Mouse (Mus musculus) right cerebral cortex, postnatal 10 days (tissue): ENCODE data around the gene Itpkc.
A peak's percentile ranks its signal among the peaks of the same experiment; 100 is the strongest.

Experiments used
- DNase-seq, 2 experiments: peaks; one replicate each; pipeline ENCODE4 v3.0.0; 2021; ENCODE audit warnings: low spot score in 2 of 2

Gene Itpkc

GRCm38 (mm10) chr7:27237527-27237926 lies 9.1 kb upstream of the Itpkc start:
- no peak for DNase-seq

GRCm38 (mm10) chr7:27235726-27236125 lies 7.3 kb upstream of the Itpkc start:
- no peak for DNase-seq

- DNase-seq = no peak
These were observed 4.8 kb upstream of the Itpkc start for GRCm38 (mm10) chr7:27233300-27233699.

DNA sequence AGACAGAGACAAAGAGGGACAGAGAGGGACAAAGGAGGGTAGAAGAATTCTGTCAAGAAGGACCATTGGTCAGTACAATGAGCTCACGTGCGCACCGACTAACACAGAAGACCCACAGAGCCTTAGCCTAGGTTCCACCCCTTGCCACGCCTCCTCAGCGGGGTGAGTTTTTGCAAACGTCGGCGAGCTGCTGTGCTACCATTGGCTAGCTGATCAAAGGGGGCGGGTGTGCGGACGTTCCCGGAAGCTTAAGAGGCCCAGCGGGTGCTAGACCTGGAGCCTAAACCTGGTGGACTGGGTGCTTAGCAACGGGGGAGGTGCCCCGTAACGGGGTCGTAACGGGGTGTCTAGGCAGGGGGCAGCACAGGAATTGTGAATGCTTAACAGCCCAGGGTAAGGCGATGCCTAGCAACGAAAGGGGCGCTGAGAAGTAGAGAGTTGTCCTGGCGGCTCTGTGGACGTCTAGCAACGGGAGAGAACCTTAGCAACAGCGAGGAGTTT lies 4.4 kb upstream of the Itpkc start, which contains the start of gene Coq8b:
Gene Coq8b (plus strand): TSS at position 243 of the 501 bp plus-strand sequence.
- DNase-seq = peak; percentile 95 to 96

DNA sequence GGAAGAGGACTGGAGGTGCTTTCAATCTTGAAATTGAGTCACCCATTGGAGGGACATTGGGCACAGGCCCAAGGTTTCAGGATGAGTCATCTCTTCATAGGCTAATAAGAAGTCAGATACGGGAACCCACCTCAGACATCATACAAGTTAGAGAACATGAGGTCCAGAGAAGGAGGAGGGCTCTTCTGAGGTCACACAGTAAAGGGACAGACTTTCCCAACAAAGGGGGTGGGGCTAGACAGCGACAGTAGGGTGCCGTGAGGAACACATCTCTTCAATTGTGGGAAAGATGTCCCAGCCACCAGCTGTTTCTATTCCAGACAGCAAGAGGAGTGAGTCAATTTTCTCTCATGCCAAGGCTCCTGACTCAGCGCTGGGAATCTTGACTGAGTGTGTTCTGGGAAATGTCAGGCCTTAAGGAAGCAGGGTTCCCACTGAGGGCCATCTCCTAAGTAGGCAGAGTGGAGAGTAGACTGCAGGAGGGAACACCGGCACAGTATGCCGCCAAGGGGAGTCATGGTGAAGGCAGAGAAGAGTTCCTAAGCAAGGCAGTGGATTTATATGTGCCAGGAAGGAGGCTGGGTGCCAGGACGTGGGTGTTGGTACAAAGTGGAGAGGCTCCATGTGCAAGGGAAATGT lies 3.4 kb upstream of the Itpkc start:
- DNase-seq = peak; percentile 74 to 77

- DNase-seq = no peak
These were observed 2.3 kb upstream of the Itpkc start for GRCm38 (mm10) chr7:27230781-27231180.

GRCm38 (mm10) chr7:27228865-27229264 lies 404 bp upstream of the Itpkc start:
- no peak for DNase-seq

DNA sequence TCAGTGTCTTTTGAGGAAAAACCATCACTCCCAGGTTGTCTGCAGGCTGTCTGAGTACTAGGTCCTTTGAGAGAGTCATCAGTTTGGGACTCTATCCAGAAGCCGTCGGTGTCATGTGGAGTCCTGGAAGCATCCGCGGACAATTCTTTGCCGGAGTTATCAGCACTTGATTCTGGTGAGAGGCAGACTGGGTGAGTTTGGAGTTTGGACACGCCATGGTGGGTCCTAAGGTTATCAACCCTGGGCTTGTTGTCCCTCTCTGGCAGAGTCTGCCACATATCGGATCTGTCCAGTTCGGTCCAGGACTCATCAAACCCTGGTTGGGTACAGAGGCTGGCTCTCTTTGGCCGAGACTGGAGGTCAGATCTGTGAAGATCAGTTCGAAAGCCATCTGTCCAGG lies 785 bp downstream of the Itpkc start:
- DNase-seq = peak in 1 of 2 experiments; percentile 59

DNA sequence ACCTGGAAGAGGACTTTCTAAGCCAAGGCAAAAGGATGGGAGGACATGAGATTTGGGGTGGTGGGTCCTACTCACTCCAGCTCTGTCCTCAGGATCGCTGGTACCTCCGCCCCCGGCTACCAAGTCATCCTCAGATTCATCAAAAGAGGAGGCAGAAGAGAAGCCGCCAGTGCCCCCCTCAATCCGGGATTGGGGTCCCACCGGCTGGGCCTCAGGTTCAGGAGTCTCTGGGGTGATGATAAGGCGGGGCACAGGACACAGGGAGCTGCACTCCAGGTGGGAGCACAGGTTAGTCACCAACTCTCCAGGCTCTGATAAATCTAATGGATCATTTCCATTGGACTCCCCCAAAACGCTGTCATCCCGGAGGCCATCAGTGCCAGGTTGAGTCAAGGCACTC lies 1.2 kb downstream of the Itpkc start:
- DNase-seq = no peak

GRCm38 (mm10) chr7:27224877-27225575 lies 3.4 kb downstream of the Itpkc start:
- DNase-seq = peak; percentile 53 to 64

- no peak for DNase-seq
These were observed 5.9 kb downstream of the Itpkc start for GRCm38 (mm10) chr7:27222538-27222937.

GRCm38 (mm10) chr7:27221939-27222338 lies 6.5 kb downstream of the Itpkc start:
- DNase-seq = no peak

DNA sequence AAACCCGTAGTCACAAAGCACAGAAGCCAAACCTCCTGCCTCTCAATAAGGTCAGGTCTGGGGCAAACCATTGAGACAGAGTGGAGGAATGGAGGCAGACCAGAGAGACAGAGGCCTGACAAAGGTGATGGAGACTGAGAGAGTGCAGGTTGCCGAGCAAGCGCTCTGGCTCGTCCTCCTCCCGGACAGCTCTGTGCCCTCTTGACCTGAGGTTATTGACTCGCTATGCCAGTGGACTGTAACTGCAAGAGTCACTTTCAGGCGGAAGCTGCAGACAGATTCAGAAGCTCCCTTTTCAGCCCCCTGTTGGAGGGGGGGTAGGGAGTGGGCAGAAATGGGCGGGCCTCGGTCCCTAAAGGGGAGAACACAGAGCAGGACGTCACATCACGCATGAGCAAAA lies 8.5 kb downstream of the Itpkc start:
- DNase-seq = no peak

DNA sequence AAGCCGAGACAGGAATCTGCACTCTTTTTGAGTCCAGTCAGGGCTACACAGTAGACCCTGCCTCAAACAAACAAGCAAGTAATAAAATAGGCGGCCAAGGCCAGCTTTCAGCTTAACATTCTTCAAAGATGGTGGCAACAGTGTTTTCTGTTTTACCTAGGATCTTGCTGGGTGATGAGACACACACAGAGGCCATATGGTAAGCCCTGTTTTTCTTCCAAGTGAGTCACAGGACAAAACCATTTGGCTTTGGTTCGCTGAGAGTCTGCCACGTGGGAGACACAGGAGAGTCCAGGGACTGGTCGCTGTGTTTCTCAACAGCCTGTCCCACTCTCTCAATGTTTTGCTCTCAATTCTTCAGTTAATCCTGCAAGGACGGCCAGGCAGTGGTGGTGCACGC lies 9.9 kb downstream of the Itpkc start:
- DNase-seq = no peak

GRCm38 (mm10) chr7:27212626-27213025 lies 15.8 kb downstream of the Itpkc start:
- DNase-seq = no peak

DNA sequence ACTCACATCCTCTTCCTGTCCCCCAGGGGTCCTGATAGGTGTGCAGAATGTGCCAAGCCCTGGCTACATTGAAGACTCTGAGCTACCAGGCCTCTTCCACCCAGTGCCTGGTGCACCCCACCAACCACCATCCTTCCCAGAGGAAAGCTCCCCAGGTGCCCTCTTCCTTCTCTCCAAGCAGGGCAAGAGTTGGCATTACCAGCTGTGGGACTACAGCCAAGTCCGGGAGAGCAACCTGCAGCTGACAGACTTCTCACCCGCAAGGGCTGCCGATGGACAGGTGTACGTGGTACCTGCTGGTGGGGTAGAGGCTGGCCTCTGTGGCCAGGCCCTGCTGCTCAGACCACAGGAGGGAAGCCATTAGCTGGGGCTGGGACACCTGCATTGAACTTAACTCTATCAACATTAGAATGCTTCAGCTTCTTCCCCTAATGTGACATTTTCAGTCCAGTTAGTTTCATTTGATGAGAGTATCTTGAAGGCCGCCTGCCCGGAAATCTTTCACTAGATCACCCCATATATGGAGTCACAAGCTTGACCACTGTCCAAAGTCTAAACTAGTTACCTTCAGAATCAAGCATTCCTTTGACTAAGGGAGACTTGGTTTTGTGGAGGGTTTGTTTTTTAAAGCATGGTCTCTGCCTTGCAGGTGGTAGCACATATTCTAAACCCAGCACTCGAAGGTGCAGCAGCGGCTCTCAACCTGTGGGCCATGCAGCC lies 24.6 kb downstream of the Itpkc start:
- no peak for DNase-seq

DNA sequence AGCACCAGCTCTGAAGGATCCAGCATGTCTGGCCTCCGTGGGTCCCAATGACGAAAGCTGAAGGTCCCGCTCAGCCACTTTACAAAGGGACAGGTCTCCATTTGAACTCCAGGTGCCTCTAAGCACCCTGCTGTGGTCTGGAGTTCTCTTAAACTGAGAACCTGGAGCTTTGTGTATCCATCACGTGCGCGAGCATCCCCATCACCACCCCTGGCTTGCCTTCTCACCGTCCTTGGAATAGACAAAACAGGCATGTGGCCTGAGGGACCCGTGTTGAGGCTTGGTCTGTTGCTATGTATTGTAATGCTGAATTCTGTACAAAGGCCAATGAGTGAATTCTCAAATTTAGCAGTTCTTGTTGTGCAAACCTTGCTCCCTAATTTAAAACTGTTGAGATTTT lies 29.7 kb downstream of the Itpkc start:
- DNase-seq = no peak

DNA sequence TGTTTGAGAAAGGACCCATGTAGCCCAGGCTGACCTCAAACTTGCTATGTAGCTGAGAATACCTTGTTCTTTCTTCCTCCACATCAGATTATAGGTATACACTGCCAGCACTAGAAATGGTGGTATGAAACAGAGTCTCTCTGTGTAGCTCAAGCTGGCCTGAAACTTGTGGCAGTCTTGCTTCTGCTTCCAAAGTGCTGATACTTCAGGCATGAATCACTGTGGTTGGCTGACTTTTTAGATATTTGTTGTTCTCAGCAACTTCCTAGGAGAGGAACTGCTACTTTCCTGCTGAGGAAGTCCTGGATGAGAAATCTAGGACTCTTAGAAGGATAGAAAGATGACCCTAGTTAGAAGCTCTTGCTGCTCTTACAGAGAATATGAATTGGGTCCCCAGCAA lies 30.1 kb downstream of the Itpkc start:
- no peak for DNase-seq

- DNase-seq = no peak
These were observed 30.8 kb downstream of the Itpkc start for GRCm38 (mm10) chr7:27197634-27198033.

- DNase-seq = no peak
These were observed 31.3 kb downstream of the Itpkc start for GRCm38 (mm10) chr7:27197136-27197535.

GRCm38 (mm10) chr7:27195681-27196611 lies 32.5 kb downstream of the Itpkc start, which contains the start of the genes BC024978 and Snrpa:
TSS of gene BC024978 (plus strand) at chr7:27195781.
TSS of gene Snrpa (minus strand) at chr7:27196271.
- DNase-seq = peak; percentile 98 to 100
